Mouse (Mus musculus): Measurements from ENCODE around the gene Camta2.

DNA sequence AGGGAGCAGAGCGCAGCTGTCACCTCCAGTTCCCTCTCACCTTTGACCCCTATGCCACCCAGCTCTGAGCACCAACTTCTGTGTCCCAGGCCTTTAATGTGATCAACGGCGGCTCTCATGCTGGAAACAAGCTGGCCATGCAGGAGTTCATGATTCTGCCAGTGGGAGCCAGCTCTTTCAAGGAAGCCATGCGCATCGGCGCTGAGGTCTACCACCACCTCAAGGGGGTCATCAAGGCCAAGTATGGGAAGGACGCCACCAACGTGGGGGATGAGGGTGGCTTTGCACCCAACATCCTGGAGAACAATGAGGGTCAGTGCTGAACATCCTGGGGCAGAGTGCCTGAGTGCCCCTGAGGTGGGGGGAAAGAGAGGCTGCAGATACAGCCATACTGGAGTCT lies 27.3 kb downstream of the Camta2 start:
- TF ChIP-seq CTCF (IDR thresholded peaks at IDR 0.05; ENCODE audit: low read depth, low read length) (no peak), POLR2A (IDR thresholded peaks at IDR 0.05; ENCODE audit: borderline replicate concordance, low read depth, low read length) (no peak)

All from bone marrow macrophage, adult 2 months (primary cell).